In genomic region chr6:54698691-54699476, GRCm38 (mm10) we compare ENCODE assay signal across 8 mouse cellular contexts. TPM values are rescaled to one million over a fixed set of nuclear protein-coding genes. Genes with fewer than 3 reads are reported as not detected.
A peak's percentile ranks its signal among the peaks of the same experiment; 100 is the strongest.
DNase-seq lines count a peak whose midpoint lies in the region; ATAC-seq and TF ChIP-seq lines count a peak whose summit lies in the region.

No protein-coding gene starts in this region.

- intact Hi-C loops in heart, adult 2 months (cut with DNase I): loop anchor here (2.0 kb wide), 1 partner anchor 16 kb away; no protein-coding TSS in a partner anchor
- intact Hi-C loops in heart, postnatal 25 days (cut with DNase I): no loop called here

- H3K4me1 ChIP-seq in heart, adult 2 months (ENCODE audit: control insufficient read depth, insufficient read depth, low read length): peaks cover 2% of the 10 kb centered on the region; the same call in 1 of the 2 replicates
- H3K4me1 ChIP-seq in ES-Bruce4 (ENCODE audit: control insufficient read depth, insufficient read depth, low read length): peaks cover 3% of the 10 kb centered on the region
- H3K4me1 ChIP-seq in forebrain, embryonic 11.5 days (replicated peaks; ENCODE audit: control insufficient read depth, insufficient read depth, low read length): peaks cover 7% of the 10 kb centered on the region; the same call in 1 of the 2 replicates
- H3K4me1 ChIP-seq in intestine, postnatal 0 days (replicated peaks; ENCODE audit: control insufficient read depth, insufficient read depth, low read length): 0 out of 2 replicates have a peak, but pooled peaks cover 7% of the 10 kb centered on the region
- H3K4me1 ChIP-seq in lung, postnatal 0 days (ENCODE audit: insufficient read depth, low read depth, low read length): peaks cover 6% of the 10 kb centered on the region; the same call in 1 of the 2 replicates
- H3K4me1 ChIP-seq in stomach, embryonic 16.5 days (ENCODE audit: control insufficient read depth, insufficient read depth, low read length): no peaks in the 10 kb centered on the region

- H3K27me3 ChIP-seq in heart, adult 2 months (ENCODE audit: control insufficient read depth, insufficient read depth, low read length): no peaks in the 10 kb centered on the region
- H3K27me3 ChIP-seq in ES-Bruce4 (ENCODE audit: control insufficient read depth, insufficient read depth, low read length, poor library complexity, severe bottlenecking): no peaks in the 10 kb centered on the region
- H3K27me3 ChIP-seq in forebrain, embryonic 11.5 days (ENCODE audit: control insufficient read depth, insufficient read depth, low read length): no peaks in the 10 kb centered on the region
- H3K27me3 ChIP-seq in intestine, postnatal 0 days (replicated peaks; ENCODE audit: control insufficient read depth, insufficient read depth, low read length): no peaks in the 10 kb centered on the region
- H3K27me3 ChIP-seq in lung, postnatal 0 days (replicated peaks; ENCODE audit: insufficient read depth, low read length): no peaks in the 10 kb centered on the region
- H3K27me3 ChIP-seq in stomach, embryonic 16.5 days (ENCODE audit: control insufficient read depth, insufficient read depth, low read length): no peaks in the 10 kb centered on the region

- ATAC-seq in forebrain, embryonic 11.5 days (replicated peaks; ENCODE audit: low FRiP score): peak; percentile 48
- ATAC-seq in intestine, postnatal 0 days: peak; percentile 31; the same call in 1 of the 2 replicates
- peak; percentile 47 for ATAC-seq in lung, postnatal 0 days
- ATAC-seq in stomach, embryonic 16.5 days (ENCODE audit: insufficient read depth, low FRiP score): peak; percentile 39; the same call in 1 of the 2 replicates

- TF ChIP-seq CTCF in heart, adult 2 months (IDR thresholded peaks at IDR 0.05): no peak
- no peak for TF ChIP-seq CTCF in ES-Bruce4 (IDR thresholded peaks at IDR 0.05; ENCODE audit: low read depth, low read length)
- TF ChIP-seq CTCF in intestine, postnatal 0 days (IDR thresholded peaks at IDR 0.05; ENCODE audit: low read depth): no peak
- TF ChIP-seq CTCF in lung, postnatal 0 days (IDR thresholded peaks at IDR 0.05): no peak

- peak overlapping the region; percentile 18 for H3K27ac ChIP-seq in heart, adult 2 months
- peak overlapping the region; percentile 51; the same call in 1 of the 2 replicates for H3K27ac ChIP-seq in ES-Bruce4 (ENCODE audit: insufficient read depth, low read length)
- no peak overlapping the region for H3K27ac ChIP-seq in forebrain, embryonic 11.5 days (ENCODE audit: low read depth, low read length)
- H3K27ac ChIP-seq in intestine, postnatal 0 days (ENCODE audit: low read depth, low read length): no peak overlapping the region
- H3K27ac ChIP-seq in lung, postnatal 0 days (ENCODE audit: low read length): no peak overlapping the region
- H3K27ac ChIP-seq in stomach, embryonic 16.5 days (ENCODE audit: low read length): no peak overlapping the region

- DNase-seq in heart, adult 2 months: peak in 1 of 2 experiments; percentile 25
- no peak for DNase-seq in heart, postnatal 25 days (ENCODE audit: low spot score)
- no peak for DNase-seq in forebrain, embryonic 11.5 days (ENCODE audit: low spot score)
- DNase-seq in lung, postnatal 0 days (ENCODE audit: low spot score): no peak
- no peak for DNase-seq in ovary, postnatal 36 days (ENCODE audit: low spot score)

- H3K4me2 ChIP-seq in forebrain, embryonic 11.5 days (ENCODE audit: low read depth, low read length, severe bottlenecking): peak overlapping the region; percentile 77
- peak overlapping the region; percentile 85 for H3K4me2 ChIP-seq in intestine, postnatal 0 days (replicated peaks; ENCODE audit: low read depth)
- H3K4me2 ChIP-seq in lung, postnatal 0 days (replicated peaks; ENCODE audit: low read depth, low read length): peak overlapping the region; percentile 73
- H3K4me2 ChIP-seq in stomach, embryonic 16.5 days (ENCODE audit: low read depth, low read length): peak overlapping the region; percentile 98

- H3K79me2 ChIP-seq in heart, adult 2 months (replicated peaks; ENCODE audit: control insufficient read depth, insufficient read depth, low read length): no peaks in the 10 kb centered on the region

- 7% methylated on average over 24 of the region's 24 CpGs for WGBS in heart, adult 2 months
- 8% methylated on average over 24 of the region's 24 CpGs for WGBS in forebrain, embryonic 11.5 days
- WGBS in intestine, postnatal 0 days: 3% methylated on average over 24 of the region's 24 CpGs
- WGBS in lung, postnatal 0 days: 7% methylated on average over 24 of the region's 24 CpGs
- WGBS in stomach, embryonic 16.5 days: 5% methylated on average over 24 of the region's 24 CpGs

- no peak for TF ChIP-seq EP300 in heart, adult 2 months (IDR thresholded peaks at IDR 0.05; ENCODE audit: insufficient read depth, low read depth, low read length)
- TF ChIP-seq EP300 in ES-Bruce4 (IDR thresholded peaks at IDR 0.05; ENCODE audit: insufficient read depth, low read depth, low read length): peak; percentile 42; the same call in 1 of the 2 replicates
- TF ChIP-seq EP300 in lung, postnatal 0 days (IDR thresholded peaks at IDR 0.05): no peak

- H3K4me3 ChIP-seq in heart, adult 2 months: peak overlapping the region; percentile 53
- H3K4me3 ChIP-seq in ES-Bruce4 (ENCODE audit: low read depth, low read length): peak overlapping the region; percentile 40
- H3K4me3 ChIP-seq in forebrain, embryonic 11.5 days (ENCODE audit: low read depth, low read length): peak overlapping the region; percentile 31
- peak overlapping the region; percentile 47 for H3K4me3 ChIP-seq in intestine, postnatal 0 days (ENCODE audit: low read depth, low read length)
- peak overlapping the region; percentile 43 for H3K4me3 ChIP-seq in lung, postnatal 0 days (ENCODE audit: low read depth, low read length)
- peak overlapping the region; percentile 56 for H3K4me3 ChIP-seq in stomach, embryonic 16.5 days (replicated peaks; ENCODE audit: low read length)

- peak overlapping the region; percentile 47 for H3K9ac ChIP-seq in heart, adult 2 months (ENCODE audit: low read depth, low read length)
- no peak overlapping the region for H3K9ac ChIP-seq in ES-Bruce4 (ENCODE audit: low read depth, poor library complexity, severe bottlenecking)
- H3K9ac ChIP-seq in forebrain, embryonic 11.5 days (ENCODE audit: low read length): peak overlapping the region; percentile 47
- peak overlapping the region; percentile 22; the same call in 1 of the 2 replicates for H3K9ac ChIP-seq in intestine, postnatal 0 days (ENCODE audit: low read depth, low read length)
- H3K9ac ChIP-seq in lung, postnatal 0 days (replicated peaks; ENCODE audit: low read depth): 0 out of 2 replicates have a peak overlapping the region, but pooled peaks have one; percentile 19
- peak overlapping the region; percentile 69 for H3K9ac ChIP-seq in stomach, embryonic 16.5 days (ENCODE audit: low read length)

- TF ChIP-seq POLR2A in heart, adult 2 months (IDR thresholded peaks at IDR 0.05; ENCODE audit: insufficient read depth, low read depth, low read length): no peak
- no peak for TF ChIP-seq POLR2A in ES-Bruce4 (IDR thresholded peaks at IDR 0.05; ENCODE audit: insufficient read depth, low read length)

- H3K36me3 ChIP-seq in heart, adult 2 months (ENCODE audit: control insufficient read depth, insufficient read depth, low read length): no peaks in the 10 kb centered on the region
- no peaks in the 10 kb centered on the region for H3K36me3 ChIP-seq in ES-Bruce4 (ENCODE audit: control insufficient read depth, insufficient read depth, low read length, poor library complexity, severe bottlenecking)
- no peaks in the 10 kb centered on the region for H3K36me3 ChIP-seq in forebrain, embryonic 11.5 days (ENCODE audit: control insufficient read depth, insufficient read depth, low read length)
- H3K36me3 ChIP-seq in intestine, postnatal 0 days (ENCODE audit: control insufficient read depth, insufficient read depth): no peaks in the 10 kb centered on the region
- no peaks in the 10 kb centered on the region for H3K36me3 ChIP-seq in lung, postnatal 0 days (ENCODE audit: insufficient read depth, low read length)
- no peaks in the 10 kb centered on the region for H3K36me3 ChIP-seq in stomach, embryonic 16.5 days (ENCODE audit: control insufficient read depth, insufficient read depth, low read length)

- no peaks in the 10 kb centered on the region for H3K9me3 ChIP-seq in ES-Bruce4 (replicated peaks; ENCODE audit: control insufficient read depth, insufficient read depth, low read length, poor library complexity, severe bottlenecking)
- no peaks in the 10 kb centered on the region for H3K9me3 ChIP-seq in forebrain, embryonic 11.5 days (ENCODE audit: control insufficient read depth, low read length)
- no peaks in the 10 kb centered on the region for H3K9me3 ChIP-seq in intestine, postnatal 0 days (ENCODE audit: control insufficient read depth)
- H3K9me3 ChIP-seq in lung, postnatal 0 days (ENCODE audit: low read length): no peaks in the 10 kb centered on the region
- no peaks in the 10 kb centered on the region for H3K9me3 ChIP-seq in stomach, embryonic 16.5 days (replicated peaks; ENCODE audit: control insufficient read depth, low read length)

RNA-seq across cellular contexts. Expression of gene Mturn, which starts 17.5 kb away (rescaled TPM):
- 10 to 100 TPM; 11.0 to 16.3 TPM for total RNA-seq in heart, adult 2 months (2021)
- polyA plus RNA-seq in heart, adult 2 months (2012; rRNA removed): 5.4 and 8.8 TPM in 2 replicates
- 10 to 100 TPM; 14.5 to 16.1 TPM for total RNA-seq in heart, postnatal 25 days (2021)
- 3.8 and 4.8 TPM in 2 replicates for polyA plus RNA-seq in ES-Bruce4 (2011; ENCODE audit: insufficient read depth, insufficient read length, low read depth, missing spikeins)
- polyA plus RNA-seq in forebrain, embryonic 11.5 days (2014; fragmentation: Nextera tagmentation; extraction: Ambion mirVana): 18.5 and 20.0 TPM in 2 replicates
- polyA plus RNA-seq in intestine, postnatal 0 days (2015; fragmentation: Nextera tagmentation; extraction: Ambion mirVana): 2.5 and 3.2 TPM in 2 replicates
- polyA plus RNA-seq in lung, postnatal 0 days (2015; fragmentation: Nextera tagmentation; extraction: Ambion mirVana): 6.1 and 8.8 TPM in 2 replicates
- polyA plus RNA-seq in stomach, embryonic 16.5 days (2015; fragmentation: Nextera tagmentation; extraction: Ambion mirVana): 9.5 and 10.1 TPM in 2 replicates

Comparison
In these comparisons a context has a peak if more than half of its experiments do, and no peak if none do; other contexts are left out.
1. H3K27ac ChIP-seq: peak in heart, adult 2 months (single experiment) and ES-Bruce4 (single experiment); none in forebrain, embryonic 11.5 days (single experiment), intestine, postnatal 0 days (single experiment), lung, postnatal 0 days (single experiment) and stomach, embryonic 16.5 days (single experiment).
2. Peak in every context shown above with its lines, with median percentiles within 50 percentile points of each other: H3K4me3 ChIP-seq, ATAC-seq and H3K4me2 ChIP-seq.